In the genomic region with DNA sequence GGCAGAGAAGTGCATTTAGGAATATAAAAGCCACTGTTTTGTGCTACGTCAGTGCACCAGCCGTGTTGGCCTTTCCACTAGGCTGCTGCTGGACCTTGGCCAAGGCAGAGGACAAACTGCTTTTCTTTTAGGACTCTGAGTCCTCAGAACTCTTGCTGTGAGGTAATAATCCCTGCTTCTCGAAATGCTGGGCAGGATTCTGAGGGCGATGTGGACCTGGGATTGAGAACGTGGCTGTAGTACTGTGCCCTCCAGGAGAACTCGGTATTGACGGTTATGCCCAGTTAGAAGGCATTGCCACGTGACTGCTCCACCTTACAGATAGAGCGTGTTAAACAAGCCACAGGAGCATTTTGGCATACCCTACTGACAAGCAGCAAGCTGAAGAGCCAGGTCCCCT, we compare ENCODE assay signal across 10 mouse cellular contexts.
DNase-seq lines count a peak whose midpoint lies in the region; ATAC-seq and TF ChIP-seq lines count a peak whose summit lies in the region.
"Had no signal": no experiment of that assay in that cellular context is flagged by ENCODE, and none has a peak within 500 bp of the region (broad histone marks: within the 10 kb centered on the region; RNA-seq: fewer than 3 reads in every experiment).

No protein-coding gene starts in this region.

- peaks cover 7% of the 10 kb centered on the region; the same call in 1 of the 2 replicates for H3K4me1 ChIP-seq in liver, adult 2 months (ENCODE audit: control insufficient read depth, insufficient read depth, low read length)
- H3K4me1 ChIP-seq in limb, embryonic 10.5 days: peaks cover 6% of the 10 kb centered on the region
- H3K4me1 ChIP-seq: embryonic facial prominence, embryonic 15.5 days had no signal

- H3K36me3 ChIP-seq in liver, adult 2 months (ENCODE audit: control insufficient read depth, insufficient read depth, low read length): no peaks in the 10 kb centered on the region
- H3K36me3 ChIP-seq in limb, embryonic 10.5 days: no peaks in the 10 kb centered on the region
- H3K36me3 ChIP-seq: embryonic facial prominence, embryonic 15.5 days had no signal

- ATAC-seq in erythroblast, adult 5-6 weeks (replicated peaks; ENCODE audit: low FRiP score, poor library complexity, severe bottlenecking): no peak
- ATAC-seq: Patski had no signal

- H3K4me3 ChIP-seq in liver, adult 2 months (ENCODE audit: insufficient read depth, low read depth, low read length): no peak overlapping the region
- no peak overlapping the region for H3K4me3 ChIP-seq in limb, embryonic 10.5 days
- H3K4me3 ChIP-seq: embryonic facial prominence, embryonic 15.5 days; myocyte had no signal

- no peak for TF ChIP-seq POLR2A in liver, adult 2 months (IDR thresholded peaks at IDR 0.05; ENCODE audit: extremely low read depth, insufficient read depth, low read length)

- 57% methylated on average over 9 of the region's 9 CpGs for WGBS in liver, adult 2 months
- 92% methylated on average over 9 of the region's 9 CpGs for WGBS in limb, embryonic 10.5 days

- H3K79me2 ChIP-seq in liver, adult 2 months (ENCODE audit: control insufficient read depth, insufficient read depth, low read length): no peaks in the 10 kb centered on the region

- H3K27ac ChIP-seq in liver, adult 2 months (replicated peaks; ENCODE audit: insufficient read depth, low read depth, low read length): no peak overlapping the region
- H3K27ac ChIP-seq in limb, embryonic 10.5 days: 0 out of 2 replicates have a peak overlapping the region, but pooled peaks have one; percentile 30
- H3K27ac ChIP-seq: embryonic facial prominence, embryonic 15.5 days had no signal

- no peaks in the 10 kb centered on the region for H3K9me3 ChIP-seq in limb, embryonic 10.5 days (replicated peaks)
- H3K9me3 ChIP-seq: embryonic facial prominence, embryonic 15.5 days had no signal

- H3K9ac ChIP-seq in liver, adult 2 months (ENCODE audit: low read depth, low read length): no peak overlapping the region; the same call in 1 of the 2 replicates
- H3K9ac ChIP-seq: embryonic facial prominence, embryonic 15.5 days had no signal

- no peak for TF ChIP-seq CTCF in liver, adult 2 months (IDR thresholded peaks at IDR 0.05; ENCODE audit: low read depth, low read length)

- H3K27me3 ChIP-seq in liver, adult 2 months (ENCODE audit: control insufficient read depth, insufficient read depth, low read length): no peaks in the 10 kb centered on the region
- no peaks in the 10 kb centered on the region for H3K27me3 ChIP-seq in limb, embryonic 10.5 days (ENCODE audit: low read depth, poor library complexity, severe bottlenecking)
- H3K27me3 ChIP-seq: embryonic facial prominence, embryonic 15.5 days had no signal

- DNase-seq in liver, adult 2 months (ENCODE audit: extremely low read depth, low read depth, low spot score): peak; percentile 77
- no peak for DNase-seq in liver
- peak; percentile 32 for DNase-seq in cerebellum, adult 8-10 months
- peak; percentile 49 for DNase-seq in heart, postnatal 4 days
- DNase-seq in limb, embryonic 10.5 days (ENCODE audit: low spot score): no peak
- DNase-seq in urinary bladder, adult 18-20 months (ENCODE audit: low spot score in 2 of 2): no peak

Comparison
In these comparisons a context has a peak if more than half of its experiments do, and no peak if none do; other contexts are left out.
1. DNase-seq: peak in liver, adult 2 months (single experiment), cerebellum, adult 8-10 months (single experiment) and heart, postnatal 4 days (single experiment); none in liver (single experiment), limb, embryonic 10.5 days (single experiment) and urinary bladder, adult 18-20 months (0 of 2).